Comparison of ENCODE assay signal across 8 mouse cellular contexts in genomic region chr9:3404372-3404771, GRCm38 (mm10). TPM values are rescaled to one million over a fixed set of nuclear protein-coding genes. Genes with fewer than 3 reads are reported as not detected.
DNase-seq lines count a peak whose midpoint lies in the region; ATAC-seq and TF ChIP-seq lines count a peak whose summit lies in the region.

No protein-coding gene starts in this region.

- 2% methylated on average over 13 of the region's 13 CpGs for WGBS in heart, embryonic 12.5 days
- WGBS in lung, embryonic 15.5 days: 1% methylated on average over 13 of the region's 13 CpGs

- H3K9ac ChIP-seq in heart, embryonic 12.5 days: peak overlapping the region; percentile 86
- H3K9ac ChIP-seq in lung, embryonic 15.5 days: peak overlapping the region; percentile 60

- H3K36me3 ChIP-seq in heart, embryonic 12.5 days: no peaks in the 10 kb centered on the region
- H3K36me3 ChIP-seq in lung, embryonic 15.5 days: no peaks in the 10 kb centered on the region

- POLR2A ChIA-PET in Patski (lab: Charles Lee): no interaction called here

- ATAC-seq in Patski: peak; percentile 34
- no peak for ATAC-seq in heart, embryonic 12.5 days (ENCODE audit: insufficient number of reproducible peaks, low FRiP score)
- peak; percentile 49; the same call in 1 of the 2 replicates for ATAC-seq in lung, embryonic 15.5 days (ENCODE audit: borderline replicate concordance, extremely low read depth, low FRiP score, low TSS enrichment)

- TF ChIP-seq CTCF in Patski (IDR thresholded peaks at IDR 0.05): no peak

- H3K4me1 ChIP-seq in heart, embryonic 12.5 days (replicated peaks): no peaks in the 10 kb centered on the region
- H3K4me1 ChIP-seq in lung, embryonic 15.5 days: no peaks in the 10 kb centered on the region

- DNase-seq in A20 (ENCODE audit: low read depth, low spot score) (peak; percentile 54), Patski (ENCODE audit: low read depth, low spot score) (peak; percentile 3)
- DNase-seq in embryo, embryonic 10 days (ENCODE audit: low spot score): peak; percentile 38
- DNase-seq in kidney, postnatal 36 days: peak; percentile 3 to 7
- peak; percentile 60 for DNase-seq in retina, postnatal 1 day
- DNase-seq in ovary, postnatal 10 days (ENCODE audit: low spot score): no peak

- H3K27me3 ChIP-seq in Patski: no peaks in the 10 kb centered on the region
- H3K27me3 ChIP-seq in heart, embryonic 12.5 days (replicated peaks): no peaks in the 10 kb centered on the region
- H3K27me3 ChIP-seq in lung, embryonic 15.5 days: no peaks in the 10 kb centered on the region

- CTCF ChIA-PET in Patski (lab: Charles Lee): no interaction called here

- H3K27ac ChIP-seq in heart, embryonic 12.5 days (ENCODE audit: poor library complexity, severe bottlenecking): peak overlapping the region; percentile 73; the same call in 1 of the 2 replicates
- peak overlapping the region; percentile 83 for H3K27ac ChIP-seq in lung, embryonic 15.5 days

- peak overlapping the region; percentile 77 for H3K4me2 ChIP-seq in heart, embryonic 12.5 days
- H3K4me2 ChIP-seq in lung, embryonic 15.5 days: peak overlapping the region; percentile 59

- peak overlapping the region; percentile 65 for H3K4me3 ChIP-seq in heart, embryonic 12.5 days
- peak overlapping the region; percentile 63 for H3K4me3 ChIP-seq in lung, embryonic 15.5 days

- no peaks in the 10 kb centered on the region for H3K9me3 ChIP-seq in heart, embryonic 12.5 days (replicated peaks)
- no peaks in the 10 kb centered on the region for H3K9me3 ChIP-seq in lung, embryonic 15.5 days

- in situ Hi-C loops in Patski (cut with MboI; ENCODE audit: low pct_unique_long_range_greater_than_20kb): loop anchor here (25.0 kb wide), 1 partner anchor 908 kb away; the partner anchor contains the start of genes Aasdhppt and Kbtbd3

RNA-seq across cellular contexts. Expression of gene Cwf19l2, which starts 1.0 kb away (rescaled TPM):
- polyA plus RNA-seq in Patski (2021): 14.0 TPM
- polyA plus RNA-seq in heart, embryonic 12.5 days (2016; fragmentation: Nextera tagmentation; extraction: Ambion mirVana): 10.4 and 11.3 TPM in 2 replicates
- polyA plus RNA-seq in lung, embryonic 15.5 days (2015; fragmentation: Nextera tagmentation; extraction: Ambion mirVana): 11.8 and 14.0 TPM in 2 replicates
